Mouse (Mus musculus) R1 (cell line): ENCODE measurements around the gene Unc13c.

Source experiments
- DNase-seq: peaks from one replicate; pipeline ENCODE4 v3.0.0-alpha.2; 2018; ENCODE audit warnings: low read depth, low spot score

Gene Unc13c

GRCm38 (mm10) chr9:73968641-73969121, at the start of gene Unc13c:
TSS of gene Unc13c (minus strand) at chr9:73968966.
- peak; percentile 33 for DNase-seq

- DNase-seq = no peak
Measured at GRCm38 (mm10) chr9:74007976-74008686, 39.4 kb upstream of the Unc13c start.

GRCm38 (mm10) chr9:74002388-74002990, 33.7 kb upstream of the Unc13c start:
- DNase-seq = no peak

- DNase-seq = no peak
Measured at GRCm38 (mm10) chr9:73988096-73988495, 19.3 kb upstream of the Unc13c start.

- DNase-seq = no peak
Measured at GRCm38 (mm10) chr9:73987236-73987635, 18.5 kb upstream of the Unc13c start.

- DNase-seq = peak; percentile 62
Measured at GRCm38 (mm10) chr9:73982597-73983344, 14.0 kb upstream of the Unc13c start.

GRCm38 (mm10) chr9:73972327-73972988, 3.7 kb upstream of the Unc13c start:
- DNase-seq = no peak

- DNase-seq = no peak
Measured at GRCm38 (mm10) chr9:73970717-73971116, 2.0 kb upstream of the Unc13c start.

- DNase-seq = no peak
Measured at GRCm38 (mm10) chr9:73965322-73965915, 3.3 kb downstream of the Unc13c start.

- no peak for DNase-seq
Measured at GRCm38 (mm10) chr9:73962471-73962870, 6.3 kb downstream of the Unc13c start.

GRCm38 (mm10) chr9:73952331-73952730, 16.4 kb downstream of the Unc13c start:
- no peak for DNase-seq

GRCm38 (mm10) chr9:73951586-73951985, 17.2 kb downstream of the Unc13c start:
- no peak for DNase-seq

GRCm38 (mm10) chr9:73934844-73935243, 33.9 kb downstream of the Unc13c start:
- DNase-seq = no peak

- no peak for DNase-seq
Measured at GRCm38 (mm10) chr9:73931988-73932387, 36.8 kb downstream of the Unc13c start.

- no peak for DNase-seq
Measured at GRCm38 (mm10) chr9:73927276-73927675, 41.5 kb downstream of the Unc13c start.

GRCm38 (mm10) chr9:73922449-73923115, 46.2 kb downstream of the Unc13c start:
- no peak for DNase-seq

- peak; percentile 53 for DNase-seq
Measured at GRCm38 (mm10) chr9:73905959-73906358, 62.8 kb downstream of the Unc13c start.

- no peak for DNase-seq
Measured at GRCm38 (mm10) chr9:73898516-73898915, 70.2 kb downstream of the Unc13c start.

GRCm38 (mm10) chr9:73896210-73896609, 72.6 kb downstream of the Unc13c start:
- no peak for DNase-seq

- DNase-seq = no peak
Measured at GRCm38 (mm10) chr9:73883587-73883986, 85.2 kb downstream of the Unc13c start.

- no peak for DNase-seq
Measured at GRCm38 (mm10) chr9:73883143-73883542, 85.6 kb downstream of the Unc13c start.
